Mouse (Mus musculus) right cerebral cortex, adult 18-20 months (tissue): ENCODE results near the gene Mamld1.
"Not testable (repeated sequence)": the region's sequence is repeated elsewhere in the genome, so short reads cannot be mapped to it uniquely, and the experiment has no call there.

ENCODE experiments used
- DNase-seq: peaks from one replicate; pipeline ENCODE4 v3.0.0; 2022; ENCODE audit warnings: mixed read lengths

The Mamld1 gene

DNA sequence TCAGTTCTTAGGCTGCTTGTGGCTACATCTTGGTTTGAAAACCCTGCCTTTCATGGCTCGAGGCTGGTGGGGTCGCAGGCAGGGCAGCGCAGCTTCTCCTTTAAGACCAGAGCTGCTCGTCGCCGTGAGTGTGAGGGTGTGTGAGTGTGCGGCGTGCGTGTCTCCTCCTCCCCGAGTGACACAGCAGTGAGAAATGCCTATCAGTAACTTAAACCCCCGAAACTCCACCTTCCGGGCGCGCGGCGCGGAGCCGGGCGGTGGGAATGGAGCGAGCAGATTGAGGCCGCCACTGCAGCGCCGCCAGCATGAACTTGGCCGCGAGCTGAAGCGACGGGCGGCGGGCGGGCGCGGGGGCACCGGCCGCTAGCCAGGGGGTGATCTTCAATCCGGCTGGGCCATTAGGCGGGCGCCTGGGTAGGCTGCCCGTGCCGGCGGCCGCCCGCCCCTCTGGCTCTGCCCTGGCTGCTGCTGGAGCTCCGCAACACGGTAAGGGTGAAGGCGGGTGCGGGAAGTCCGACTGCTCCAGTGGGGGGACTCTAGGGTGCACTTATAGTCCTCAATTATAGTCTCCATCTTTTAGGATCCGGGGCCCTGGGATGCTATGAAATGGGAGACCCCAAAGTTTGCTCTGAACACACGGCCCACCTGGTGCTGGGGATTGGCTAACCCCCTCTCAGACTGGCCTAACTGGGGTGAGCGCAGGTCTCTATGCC, at the start of gene Mamld1:
Gene Mamld1 (plus strand): TSS at position 393 of the 713 bp plus-strand sequence.
- peak; percentile 86 for DNase-seq

DNA sequence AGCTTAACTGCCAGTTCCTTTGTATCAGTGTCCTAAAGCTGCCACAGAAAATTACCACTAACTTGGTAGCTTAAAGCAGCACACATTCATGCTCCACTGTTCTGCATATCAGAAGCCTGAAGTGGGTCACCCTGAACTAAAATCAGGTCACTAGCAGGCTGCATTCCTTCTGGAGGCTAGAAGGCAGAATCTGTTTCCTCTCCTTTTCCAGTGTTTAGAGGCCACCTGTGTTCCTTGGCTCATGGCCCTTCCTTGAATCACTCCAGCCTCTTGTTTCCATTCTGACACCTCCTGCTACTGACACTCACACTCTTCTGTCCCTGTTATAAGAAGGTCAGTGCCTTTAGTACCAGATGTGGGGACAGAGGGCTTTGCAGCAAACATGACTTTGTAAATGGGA, 25.3 kb upstream of the Mamld1 start:
- DNase-seq = no peak

DNA sequence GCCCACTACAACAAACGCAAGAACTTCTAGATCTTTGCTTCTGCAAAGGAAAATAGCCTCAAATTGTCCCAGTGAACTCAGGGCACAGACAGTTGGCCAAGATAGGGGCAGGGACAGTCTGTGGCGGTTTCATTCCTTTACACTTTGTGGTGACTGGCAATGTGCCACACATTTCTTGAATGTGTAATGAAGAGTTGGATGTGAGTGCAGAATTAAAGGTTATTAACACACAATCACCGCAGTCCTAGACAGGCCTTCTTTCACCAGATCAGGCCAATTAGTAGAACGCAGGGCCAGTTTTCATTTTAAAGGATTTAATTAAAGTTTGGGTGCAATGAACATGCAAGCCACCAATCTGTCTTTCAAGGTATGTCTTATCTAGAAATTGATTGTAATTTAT, 22.0 kb upstream of the Mamld1 start:
- no peak for DNase-seq

DNA sequence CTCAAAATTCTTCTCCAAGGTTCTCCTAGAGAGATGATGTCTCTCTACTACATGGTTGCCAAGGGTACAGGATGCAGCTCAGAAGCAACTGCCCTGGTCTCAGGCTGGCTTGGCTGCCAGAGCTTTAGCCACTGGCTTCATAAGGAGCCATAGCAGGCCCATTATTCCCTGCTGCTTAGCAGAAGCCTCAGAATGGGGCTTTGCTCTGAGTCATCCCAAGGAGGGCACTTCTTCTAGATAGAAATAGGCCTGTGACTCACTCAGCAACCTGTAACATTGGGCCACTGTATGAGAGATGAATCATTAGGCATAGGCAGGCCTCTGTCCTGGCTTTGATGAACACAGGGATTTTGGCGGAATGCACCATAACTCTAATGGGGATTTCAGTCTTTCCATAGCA, 21.1 kb upstream of the Mamld1 start:
- not testable (repeated sequence) for DNase-seq

DNA sequence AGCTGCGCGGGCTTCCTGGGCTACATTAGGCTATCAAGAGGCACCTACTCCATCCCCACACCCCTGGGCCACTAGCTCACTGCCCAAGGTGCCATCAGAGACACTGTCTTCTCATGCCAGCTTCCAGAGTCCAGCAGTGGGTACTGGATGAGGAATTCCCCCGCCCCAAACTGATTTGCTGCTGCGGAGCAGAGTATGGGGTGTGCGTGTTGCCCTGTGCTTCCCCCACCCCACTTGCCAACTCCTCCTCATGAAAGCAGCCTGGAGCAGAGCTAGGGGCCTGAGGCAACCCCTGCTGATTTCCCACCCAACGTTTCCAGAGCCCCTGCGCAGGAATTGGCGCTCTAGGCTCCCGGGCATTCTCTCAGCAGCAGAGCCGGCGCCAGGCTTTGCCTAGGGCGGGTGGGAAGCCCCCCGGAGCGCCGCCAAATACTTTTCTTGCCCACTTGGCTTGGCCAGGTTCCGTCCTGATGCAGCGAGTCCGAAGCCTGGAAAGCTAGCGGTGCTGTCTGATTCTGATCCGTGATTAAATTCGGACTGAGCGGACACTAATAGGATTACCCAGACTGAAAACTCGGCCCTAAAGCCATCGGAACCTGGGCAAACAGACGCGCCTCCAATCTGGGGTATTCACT, 738 bp downstream of the Mamld1 start:
- DNase-seq = peak; percentile 7

DNA sequence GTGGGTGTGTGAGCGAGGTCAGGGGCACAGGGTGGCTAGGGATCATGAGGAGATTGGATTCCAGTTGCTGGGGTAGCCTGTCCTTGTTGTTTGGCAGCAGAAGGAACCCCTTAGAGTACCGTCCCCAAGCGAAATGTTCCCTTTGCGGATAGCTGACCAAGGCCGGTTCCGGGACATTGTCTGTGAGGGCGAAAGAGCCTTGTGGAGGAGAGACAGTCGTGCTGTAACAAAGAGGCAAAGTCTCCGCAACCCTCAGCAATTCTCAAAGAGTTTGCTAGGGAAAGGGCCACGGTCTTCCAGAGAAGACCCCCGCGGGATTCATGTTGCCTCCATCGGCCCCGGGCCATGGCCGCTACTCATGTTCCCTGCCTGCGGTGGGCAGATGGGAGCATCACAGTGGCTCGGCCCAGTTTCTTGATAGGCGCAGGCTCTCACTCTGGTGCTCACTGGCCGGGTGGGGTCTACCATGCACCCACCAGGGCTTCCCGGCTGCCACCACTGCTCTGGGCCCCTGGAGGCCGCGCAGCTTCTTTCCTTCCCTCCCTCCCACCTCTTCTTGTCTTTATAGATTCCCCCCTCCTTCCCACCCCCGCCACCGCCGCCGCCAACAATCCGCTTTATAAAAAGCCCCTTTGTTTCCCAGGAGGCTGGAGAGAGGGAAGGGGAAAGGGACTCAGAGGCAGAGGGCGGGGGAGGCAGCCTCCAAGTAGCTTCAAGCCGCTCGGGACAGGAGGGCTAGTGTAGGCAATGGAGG, 1.5 kb downstream of the Mamld1 start:
- DNase-seq = no peak

DNA sequence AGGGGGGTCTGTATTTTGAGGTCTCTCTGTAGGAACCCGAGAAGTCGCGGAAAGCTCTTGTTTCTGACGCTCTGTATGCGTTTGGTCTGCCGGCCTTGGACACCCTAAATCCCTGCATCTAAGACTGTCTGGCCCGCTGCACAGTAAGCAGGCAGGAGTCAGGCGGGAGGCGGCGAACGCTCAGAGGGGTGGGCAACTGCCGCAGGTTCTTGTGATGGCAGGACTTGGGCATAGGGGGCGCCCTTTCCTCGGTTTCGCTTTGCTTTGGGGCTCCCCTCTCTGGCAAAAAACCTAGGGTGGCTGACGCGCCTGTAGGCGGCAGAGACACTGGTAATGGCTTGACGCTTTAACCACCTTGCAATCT, 2.0 kb downstream of the Mamld1 start:
- DNase-seq = peak; percentile 79

DNA sequence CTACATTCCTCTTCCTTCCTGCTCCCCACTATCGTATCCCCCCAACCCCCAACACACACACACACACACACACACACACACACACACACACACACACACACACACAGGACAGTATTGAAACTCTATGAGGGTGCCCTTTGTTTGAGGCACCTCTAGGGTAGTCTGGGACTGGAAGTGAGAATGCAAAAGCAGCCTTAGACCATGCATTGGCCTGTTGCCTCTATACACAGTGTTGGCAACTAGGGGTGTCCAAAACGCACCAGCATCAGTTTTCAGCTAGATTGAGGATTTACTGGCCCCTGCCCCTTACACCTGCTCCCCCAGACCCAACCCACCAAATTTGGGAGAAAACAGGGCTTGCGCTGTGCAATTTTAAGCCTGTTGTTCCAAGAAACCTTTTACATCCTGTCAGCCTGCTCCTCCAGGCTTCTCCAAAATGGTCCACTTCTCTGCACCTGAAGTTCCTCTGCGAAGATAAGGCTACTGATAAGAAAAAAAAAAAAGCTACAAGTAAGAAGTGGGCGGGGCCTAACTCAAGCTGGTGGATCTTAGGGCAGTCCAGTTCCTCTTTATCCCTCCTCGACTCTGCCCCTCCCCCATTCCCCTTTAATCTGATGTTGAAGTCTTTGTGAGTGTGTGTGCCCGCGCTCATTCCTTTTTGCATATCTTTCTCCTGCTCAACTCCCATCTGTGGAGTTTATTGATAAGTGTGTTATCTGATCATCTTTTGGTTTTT, 2.6 kb downstream of the Mamld1 start:
- DNase-seq = peak; percentile 5

DNA sequence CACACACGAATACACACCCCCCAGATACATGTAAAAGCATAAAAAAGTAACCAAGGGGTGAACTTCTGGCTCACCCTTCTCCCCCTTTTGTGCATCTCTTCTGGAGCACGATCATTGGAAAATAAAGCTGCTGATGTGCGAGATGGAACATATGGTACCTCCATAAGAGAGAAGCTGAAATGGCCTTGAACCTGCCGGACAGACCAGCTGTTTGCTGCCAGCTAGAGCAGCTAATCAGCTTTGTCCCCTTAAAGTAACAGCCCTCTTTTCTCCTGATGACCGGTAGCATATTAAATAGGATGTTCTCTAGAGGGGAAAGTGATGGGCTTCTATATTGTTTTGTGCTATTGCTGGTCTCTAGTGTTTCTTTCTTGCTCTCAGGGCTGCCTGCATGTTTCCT, 3.2 kb downstream of the Mamld1 start:
- no peak for DNase-seq

DNA sequence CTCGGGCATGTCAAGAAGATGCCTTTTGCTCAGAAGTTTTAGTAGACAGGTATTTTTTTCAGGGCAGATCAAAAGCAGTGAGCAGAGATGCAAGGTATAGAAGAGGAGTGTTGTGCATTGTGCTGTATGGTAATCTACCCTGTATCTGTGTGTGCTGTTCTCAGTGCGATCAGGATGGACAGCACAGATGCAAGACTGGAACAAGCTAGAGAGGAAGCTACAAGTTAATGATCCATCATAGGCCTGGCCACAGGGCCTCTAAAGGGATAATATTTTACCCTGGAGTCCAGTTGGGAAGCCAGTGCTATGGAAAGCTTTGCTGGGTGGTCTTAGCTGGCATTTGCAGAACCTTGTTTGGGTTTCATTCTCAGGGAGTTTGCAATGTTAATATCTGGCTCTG, 6.9 kb downstream of the Mamld1 start:
- DNase-seq = no peak

DNA sequence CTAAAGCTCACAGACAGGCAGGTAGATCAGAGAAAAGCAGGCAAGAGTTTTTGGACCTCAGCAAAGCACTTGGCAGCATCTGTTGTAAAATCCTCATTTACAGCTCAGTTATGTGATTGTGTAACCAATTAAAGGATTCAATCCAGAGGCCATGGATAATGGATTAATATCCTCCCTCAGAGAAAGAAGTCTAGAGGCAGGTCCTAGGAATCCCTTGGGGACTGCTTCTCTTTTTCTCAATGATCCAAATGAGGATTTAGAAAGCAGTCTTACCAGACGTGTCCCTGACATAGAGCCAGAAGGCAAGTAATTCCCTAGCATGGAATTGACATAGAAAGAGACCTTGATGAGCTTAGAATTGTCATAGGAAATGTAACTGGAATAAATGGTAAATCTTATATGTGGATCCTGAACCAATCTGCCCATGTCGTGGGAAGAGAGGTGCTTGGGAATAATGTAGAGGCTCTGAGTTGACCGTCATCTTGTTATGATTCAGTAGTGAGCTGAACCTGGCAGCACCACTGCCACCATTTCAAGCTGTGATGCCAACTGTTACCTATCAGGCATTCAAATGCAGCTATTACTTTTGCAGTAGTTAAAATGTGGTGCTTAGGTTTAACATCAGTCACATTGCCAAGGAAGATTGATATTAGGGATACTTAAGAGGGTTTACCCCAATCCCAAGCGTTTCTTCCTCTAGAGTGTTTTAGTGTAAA, 35.2 kb downstream of the Mamld1 start:
- no peak for DNase-seq

DNA sequence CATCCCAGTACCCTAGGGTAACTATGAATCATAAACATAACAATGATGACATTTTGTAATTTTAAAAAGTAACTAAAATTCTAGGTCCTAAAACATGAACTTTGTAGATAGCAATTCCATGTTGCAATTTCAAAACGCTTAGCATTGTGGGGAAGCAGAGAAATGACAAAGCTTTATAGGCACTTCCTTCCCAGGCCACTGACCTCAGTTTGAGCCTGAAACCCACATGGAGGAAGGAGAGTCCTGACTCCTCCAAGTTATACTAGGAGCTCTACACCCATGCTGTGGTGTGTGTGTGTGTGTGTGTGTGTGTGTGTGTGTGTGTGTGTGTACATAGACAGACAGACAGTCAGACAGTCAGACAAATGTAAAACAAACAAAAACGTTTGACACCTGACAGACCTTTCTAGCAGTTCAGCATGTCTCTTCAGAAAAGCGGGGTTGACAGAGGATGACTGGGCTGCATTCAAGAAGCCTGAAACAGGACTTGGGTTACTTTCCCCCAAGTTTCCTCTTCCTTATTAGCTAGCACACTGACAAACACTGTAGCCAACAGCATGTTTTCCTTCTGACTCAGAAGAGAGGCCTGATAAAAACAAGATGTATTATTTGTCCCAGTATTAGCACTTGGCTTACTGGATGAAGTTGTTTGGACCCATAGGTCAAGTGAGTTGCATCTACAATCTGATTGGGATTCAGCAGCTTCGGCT, 37.5 kb downstream of the Mamld1 start:
- no peak for DNase-seq

DNA sequence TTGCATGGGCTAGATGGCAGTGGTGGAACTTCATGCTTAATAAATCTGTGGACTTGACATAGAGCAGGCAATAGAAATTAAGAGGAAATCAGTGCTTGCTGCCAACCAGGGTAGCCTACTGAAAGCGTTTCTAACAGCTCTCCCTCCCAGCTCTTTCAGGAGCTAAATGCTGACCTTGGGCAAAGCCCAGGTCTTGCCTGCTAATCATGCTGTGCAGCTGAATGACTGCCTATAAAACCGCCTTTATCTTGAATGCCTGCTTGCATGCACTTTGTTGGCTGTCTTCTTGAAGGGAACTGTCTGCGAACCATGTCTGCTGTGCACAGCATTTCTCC, 38.0 kb downstream of the Mamld1 start:
- no peak for DNase-seq

DNA sequence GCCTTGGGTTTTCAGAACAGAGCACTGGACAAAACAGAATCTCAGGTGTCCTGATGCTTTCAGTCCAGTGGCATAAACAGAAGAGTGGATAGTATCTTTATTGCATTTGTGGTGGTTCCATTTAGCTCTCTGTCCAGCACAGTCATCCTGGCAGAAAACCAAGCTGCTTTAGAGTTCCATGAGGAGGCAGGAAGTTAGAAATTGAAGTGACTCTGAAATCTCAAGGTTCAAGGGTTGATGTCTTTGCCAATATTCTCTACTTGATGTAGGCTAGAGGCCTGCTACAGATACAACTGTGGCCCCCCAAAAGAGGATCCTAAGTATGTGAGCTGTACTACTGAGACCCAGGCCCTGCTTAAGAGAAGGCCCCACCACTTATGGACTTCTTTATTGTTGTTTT, 55.8 kb downstream of the Mamld1 start:
- DNase-seq = no peak

DNA sequence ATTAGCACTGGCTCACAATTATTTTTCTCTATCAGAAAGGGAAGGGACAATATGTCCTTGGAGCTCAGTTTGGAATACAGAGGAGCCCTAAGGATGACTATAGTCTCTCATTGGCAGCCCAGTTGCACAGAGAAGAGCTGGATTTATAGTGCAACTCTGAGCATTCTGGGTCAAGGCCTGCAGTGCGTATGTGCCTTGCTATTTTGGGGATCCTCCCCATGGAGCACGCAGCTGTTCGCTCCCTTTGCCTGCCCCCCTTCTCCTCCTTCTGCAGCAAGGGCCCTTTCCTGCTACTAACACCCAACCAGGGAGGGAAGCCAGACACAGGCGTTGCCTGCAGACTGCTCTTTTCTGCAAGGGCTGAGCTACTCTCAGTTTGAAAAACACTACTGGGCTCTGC, 56.3 kb downstream of the Mamld1 start:
- peak; percentile 68 for DNase-seq

DNA sequence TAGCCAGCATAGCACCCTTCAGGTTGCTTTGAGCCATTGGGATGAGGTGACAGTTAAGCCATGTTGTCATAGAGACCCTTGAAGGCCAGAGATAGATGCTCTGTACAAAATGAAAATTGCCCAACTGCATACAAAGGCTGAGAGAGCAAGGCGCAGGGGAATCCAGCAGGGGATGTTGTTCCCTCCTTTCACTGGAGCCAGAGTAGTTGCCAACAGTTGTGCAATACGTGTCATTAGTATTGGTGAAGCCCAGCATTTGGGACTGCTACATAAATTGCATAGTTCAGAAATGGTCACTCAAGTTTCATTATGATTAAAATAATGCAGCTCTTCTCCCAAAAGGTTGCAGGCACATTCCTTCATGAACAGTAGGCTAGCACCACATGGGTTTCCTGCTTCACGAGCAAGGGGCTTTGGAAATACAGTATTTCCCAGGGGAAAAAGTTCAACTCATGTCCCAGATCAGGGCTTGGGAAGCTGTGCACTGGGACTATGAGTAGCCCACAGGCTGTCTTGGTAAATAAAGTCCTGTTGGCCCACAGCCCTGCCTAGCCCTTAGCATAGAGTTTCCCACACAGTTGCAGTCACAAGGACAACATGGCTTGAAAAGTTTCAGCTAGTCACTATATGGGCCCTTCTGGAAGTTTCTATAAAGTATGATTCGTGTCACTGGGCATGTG, 58.1 kb downstream of the Mamld1 start:
- DNase-seq = no peak

DNA sequence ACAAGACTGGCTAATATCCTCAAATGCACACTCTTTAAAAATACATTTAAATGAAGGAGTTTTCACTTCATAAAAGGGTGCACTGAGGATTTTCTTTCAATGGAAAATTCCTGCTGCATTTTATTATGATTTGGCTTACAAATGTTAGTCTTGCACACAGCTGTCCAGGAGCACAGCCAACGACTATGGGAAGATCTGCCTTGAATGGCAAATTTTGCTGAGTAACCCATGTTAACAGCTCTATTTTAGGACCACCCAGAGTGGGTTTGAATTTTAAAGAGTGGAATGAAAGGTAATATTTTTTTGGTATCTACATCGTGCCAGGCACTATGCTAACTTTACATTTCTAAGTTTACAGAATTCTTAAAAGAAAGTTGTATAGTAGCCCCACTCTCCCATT, 60.3 kb downstream of the Mamld1 start:
- DNase-seq = no peak

DNA sequence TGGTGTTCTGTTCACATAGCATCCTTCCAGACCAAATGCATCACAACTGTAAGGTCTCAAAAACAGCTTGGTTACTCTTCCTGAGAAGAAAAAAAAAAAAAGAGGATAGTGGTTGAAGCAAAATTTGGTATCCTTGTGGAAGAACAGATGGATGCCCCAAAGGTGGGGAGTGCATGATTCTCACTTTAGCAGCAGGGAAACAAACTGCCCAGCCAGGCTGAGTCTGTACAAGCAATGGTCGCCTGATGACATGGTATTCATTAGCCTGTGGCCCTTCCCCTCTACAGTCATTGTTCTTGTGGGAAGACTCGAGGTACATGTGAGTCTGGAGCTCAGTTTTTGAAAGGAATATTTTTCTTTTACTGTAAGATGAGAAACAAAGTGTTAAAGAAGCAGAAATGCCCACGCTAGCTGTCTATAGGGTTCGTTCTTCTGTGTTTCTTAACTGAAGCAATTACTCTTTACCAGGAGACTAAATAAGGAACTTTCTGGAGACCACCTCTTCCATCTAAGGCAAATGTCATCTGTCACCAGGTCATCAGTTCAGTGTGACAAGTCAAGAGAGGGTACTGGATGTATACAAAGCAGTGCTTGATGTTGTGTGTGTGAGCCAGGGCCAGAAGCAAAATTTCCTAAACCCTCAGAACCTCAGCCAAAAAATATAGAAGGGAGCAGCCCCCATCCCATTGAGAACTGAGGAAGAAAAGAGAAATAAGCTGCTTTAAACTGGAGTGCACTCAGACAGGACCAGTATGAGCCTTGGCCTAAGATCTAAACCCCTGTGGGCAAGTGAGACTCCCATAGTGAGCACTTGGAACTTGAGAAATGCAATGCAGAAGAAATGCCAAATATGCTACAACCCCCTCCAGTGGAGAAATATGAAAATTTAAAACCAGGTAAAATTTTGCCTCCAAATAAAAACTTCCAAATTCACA, 72.6 kb downstream of the Mamld1 start:
- no peak for DNase-seq

DNA sequence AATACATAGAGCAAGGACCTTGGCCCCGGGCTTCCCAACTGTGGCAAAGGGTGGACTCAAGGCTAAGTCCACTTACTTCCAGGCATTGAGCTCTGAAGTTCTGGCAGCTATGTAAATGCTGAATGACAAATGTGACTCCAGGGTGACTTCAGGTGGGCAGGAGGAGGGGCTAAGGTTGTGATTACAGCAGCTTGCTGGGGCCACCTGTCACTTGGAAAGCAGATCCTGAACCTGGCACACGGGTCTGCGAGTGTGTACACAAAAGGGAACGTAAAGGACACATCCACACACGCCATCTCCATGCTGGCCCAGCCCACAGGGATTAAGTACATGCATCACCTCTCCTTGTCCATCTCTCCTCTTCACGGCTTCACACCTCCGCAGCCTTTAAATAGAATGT, 75.0 kb downstream of the Mamld1 start:
- DNase-seq = no peak

DNA sequence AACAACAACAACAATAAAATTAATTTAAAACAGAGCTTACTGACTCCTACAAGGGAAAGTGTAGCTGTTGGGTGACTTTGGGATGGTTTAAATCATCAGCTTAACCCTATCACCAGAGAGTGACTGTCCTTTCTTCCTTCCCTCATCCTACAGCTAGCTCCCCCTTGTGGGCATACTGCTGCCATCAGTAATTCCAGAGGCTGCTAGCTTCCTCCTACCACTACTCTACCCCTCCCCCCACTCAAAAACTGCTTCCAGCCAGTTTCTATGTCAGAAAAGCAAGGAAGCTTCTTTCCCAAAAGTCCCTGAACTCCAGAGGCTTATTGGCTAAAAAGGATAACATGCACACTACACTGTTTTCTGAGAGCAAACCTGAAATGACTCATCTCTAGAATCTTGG, 81.4 kb downstream of the Mamld1 start:
- no peak for DNase-seq

DNA sequence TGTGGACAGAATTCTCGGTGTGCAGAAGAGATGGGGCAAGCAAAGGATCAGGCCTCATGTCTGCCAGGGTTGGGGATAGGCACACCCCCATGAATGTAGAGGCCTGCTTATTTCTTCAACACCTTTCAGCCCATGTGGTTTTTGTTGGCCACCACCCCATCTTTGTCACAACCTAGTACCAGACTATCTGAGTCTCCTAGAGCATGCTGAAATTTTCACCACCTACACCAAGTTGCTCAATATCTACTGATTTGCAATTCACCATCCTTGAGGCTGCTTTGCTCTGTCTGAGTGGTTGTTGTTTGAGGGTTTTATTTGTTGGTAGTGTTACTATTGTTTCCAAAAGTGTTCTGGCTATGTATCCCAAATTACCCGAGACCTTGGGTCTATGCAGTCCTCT, 91.3 kb downstream of the Mamld1 start:
- peak; percentile 6 for DNase-seq
